Mouse (Mus musculus): Measurements from ENCODE around the gene Flt3l. TPM values are rescaled to one million over a fixed set of nuclear protein-coding genes. Genes with fewer than 3 reads are reported as not detected.
A peak's percentile ranks its signal among the peaks of the same experiment; 100 is the strongest.
"Not testable (repeated sequence)": the region's sequence is repeated elsewhere in the genome, so short reads cannot be mapped to it uniquely, and the experiment has no call there.

Flt3l gene
- polyA plus RNA-seq, 1 experiment: 6.2 TPM

DNA sequence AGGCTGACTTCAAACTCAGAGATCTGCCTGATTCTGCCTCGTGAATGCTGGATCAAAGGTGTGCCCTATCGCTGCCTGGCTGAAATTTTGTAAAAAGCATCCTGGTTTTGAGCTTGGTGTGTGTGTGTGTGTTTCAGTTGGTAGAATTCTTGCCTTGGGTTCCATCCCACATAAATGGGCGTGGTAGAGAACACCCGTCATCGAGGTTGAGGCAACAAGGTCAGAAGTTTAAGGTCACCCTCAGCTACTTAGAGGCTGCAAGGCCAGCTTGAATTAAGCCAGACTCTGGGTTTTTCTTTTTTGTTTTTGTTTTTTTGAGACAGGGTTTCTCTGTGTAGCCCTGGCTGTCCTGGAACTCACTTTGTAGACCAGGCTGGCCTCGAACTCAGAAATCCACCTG is 17.9 kb downstream of the Flt3l start:
- no peak for TF ChIP-seq CTCF (IDR thresholded peaks at IDR 0.05; ENCODE audit: borderline replicate concordance, extremely low read depth, insufficient read depth, insufficient read length)
- no peak for TF ChIP-seq POLR2A (IDR thresholded peaks at IDR 0.05; ENCODE audit: borderline replicate concordance, extremely low read depth, insufficient read depth, insufficient read length, poor library complexity, severe bottlenecking)

DNA sequence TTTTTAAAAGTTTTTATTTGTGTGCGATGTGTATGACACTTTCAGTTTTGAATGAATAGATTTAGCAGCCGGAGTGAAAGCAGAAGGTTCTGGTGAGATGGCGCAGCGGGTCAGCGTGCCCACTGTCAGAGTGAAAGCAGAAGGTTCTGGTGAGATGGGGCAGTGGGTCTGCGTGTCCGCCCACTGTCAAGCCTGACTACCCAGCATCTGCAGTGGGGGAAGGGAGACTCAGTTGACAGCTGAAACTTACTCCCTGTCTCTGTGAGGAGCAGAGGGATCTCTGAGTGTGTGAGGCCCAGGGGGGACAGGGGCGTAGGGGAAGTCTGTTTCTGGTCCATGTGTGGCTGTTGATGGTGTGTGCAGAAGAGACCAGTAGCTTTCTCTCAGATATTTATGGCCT is 18.7 kb downstream of the Flt3l start:
- no peak for TF ChIP-seq CTCF (IDR thresholded peaks at IDR 0.05; ENCODE audit: borderline replicate concordance, extremely low read depth, insufficient read depth, insufficient read length)
- DNase-seq (ENCODE audit: low read depth): no peak

More for the DNA sequence above, 17.9 kb downstream of the Flt3l start:
- no peak for DNase-seq (ENCODE audit: low read depth)

DNA sequence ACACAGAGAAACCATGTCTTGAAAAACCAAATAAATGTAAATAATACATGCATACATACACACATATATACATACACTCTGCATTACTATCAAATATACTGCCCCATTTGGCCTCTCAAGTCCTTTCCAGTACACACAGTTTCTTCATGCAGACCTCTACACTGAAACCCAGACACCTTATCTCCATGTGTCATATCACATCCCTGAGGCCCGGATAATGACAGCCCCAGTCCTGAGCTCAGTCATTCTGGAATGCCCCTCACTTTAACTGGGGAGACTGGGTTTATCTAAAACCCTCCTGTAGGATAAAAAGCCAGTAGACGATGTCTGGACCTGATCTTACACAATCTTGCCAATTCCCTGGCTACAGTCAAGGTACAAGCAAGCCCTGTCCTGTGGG is 22.8 kb downstream of the Flt3l start:
- no peak for DNase-seq (ENCODE audit: low read depth)
- TF ChIP-seq CTCF (IDR thresholded peaks at IDR 0.05; ENCODE audit: borderline replicate concordance, extremely low read depth, insufficient read depth, insufficient read length) (no peak), POLR2A (IDR thresholded peaks at IDR 0.05; ENCODE audit: borderline replicate concordance, extremely low read depth, insufficient read depth, insufficient read length, poor library complexity, severe bottlenecking) (no peak)

DNA sequence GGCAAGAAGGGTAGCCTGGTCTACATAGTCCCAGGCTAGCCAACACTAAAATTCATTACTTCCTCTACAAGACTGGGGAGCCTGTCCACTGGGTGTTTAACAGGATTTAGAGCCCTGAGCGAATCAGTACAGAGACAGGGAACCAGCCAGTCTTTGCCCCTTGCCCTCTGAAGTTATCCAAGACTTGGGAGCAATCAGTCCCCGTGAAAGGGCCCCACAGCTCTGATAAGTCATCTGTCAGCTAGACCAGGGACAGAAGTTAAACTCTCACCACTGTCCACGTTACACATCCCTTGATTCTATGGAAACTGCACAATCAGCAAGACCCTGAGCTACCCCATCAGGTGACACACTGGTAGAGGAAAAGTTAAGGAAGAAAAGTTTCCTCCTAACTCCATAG is 23.7 kb downstream of the Flt3l start:
- no peak for TF ChIP-seq POLR2A (IDR thresholded peaks at IDR 0.05; ENCODE audit: borderline replicate concordance, extremely low read depth, insufficient read depth, insufficient read length, poor library complexity, severe bottlenecking)
- TF ChIP-seq CTCF (IDR thresholded peaks at IDR 0.05; ENCODE audit: borderline replicate concordance, extremely low read depth, insufficient read depth, insufficient read length): no peak
- DNase-seq (ENCODE audit: low read depth): no peak

DNA sequence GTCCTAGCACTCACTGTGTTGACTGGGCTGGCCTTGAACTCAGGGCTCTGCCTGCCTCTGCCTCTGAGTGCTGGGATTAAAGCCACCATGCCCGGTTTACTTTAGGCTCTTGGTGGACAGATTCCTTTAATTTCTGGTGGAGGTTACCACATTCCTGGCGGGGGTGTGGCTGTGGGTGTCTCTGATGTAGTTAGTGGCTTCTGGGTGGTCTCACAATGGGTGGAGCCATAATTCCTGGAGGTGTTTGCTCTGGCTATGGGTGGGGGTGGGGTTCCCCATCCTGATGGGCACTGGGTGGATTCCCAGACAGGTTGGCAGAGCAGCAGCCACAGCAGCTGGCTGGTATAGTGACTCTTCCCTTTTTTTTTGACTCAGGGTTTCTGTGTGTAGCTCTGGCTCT is 24.3 kb downstream of the Flt3l start:
- DNase-seq (ENCODE audit: low read depth): no peak
- TF ChIP-seq CTCF (IDR thresholded peaks at IDR 0.05; ENCODE audit: borderline replicate concordance, extremely low read depth, insufficient read depth, insufficient read length) (no peak), POLR2A (IDR thresholded peaks at IDR 0.05; ENCODE audit: borderline replicate concordance, extremely low read depth, insufficient read depth, insufficient read length, poor library complexity, severe bottlenecking) (no peak)

DNA sequence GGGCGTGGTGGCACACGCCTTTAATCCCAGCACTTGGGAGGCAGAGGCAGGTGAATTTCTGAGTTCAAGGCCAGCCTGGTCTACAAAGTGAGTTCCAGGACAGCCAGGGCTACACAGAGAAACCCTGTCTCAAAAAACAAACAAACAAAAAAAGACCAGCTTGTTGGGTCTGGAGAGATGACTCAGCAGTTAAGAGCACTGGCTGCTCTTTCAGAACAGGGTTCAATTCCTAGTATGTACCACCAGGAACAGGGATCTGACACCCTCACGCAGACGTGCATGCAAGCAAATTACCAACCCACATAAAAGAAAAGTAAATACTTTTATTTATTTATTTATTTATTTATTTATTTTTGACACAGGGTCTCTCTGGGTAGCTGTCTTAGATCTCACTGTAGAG is 26.1 kb downstream of the Flt3l start:
- DNase-seq (ENCODE audit: low read depth): not testable (repeated sequence)

DNA sequence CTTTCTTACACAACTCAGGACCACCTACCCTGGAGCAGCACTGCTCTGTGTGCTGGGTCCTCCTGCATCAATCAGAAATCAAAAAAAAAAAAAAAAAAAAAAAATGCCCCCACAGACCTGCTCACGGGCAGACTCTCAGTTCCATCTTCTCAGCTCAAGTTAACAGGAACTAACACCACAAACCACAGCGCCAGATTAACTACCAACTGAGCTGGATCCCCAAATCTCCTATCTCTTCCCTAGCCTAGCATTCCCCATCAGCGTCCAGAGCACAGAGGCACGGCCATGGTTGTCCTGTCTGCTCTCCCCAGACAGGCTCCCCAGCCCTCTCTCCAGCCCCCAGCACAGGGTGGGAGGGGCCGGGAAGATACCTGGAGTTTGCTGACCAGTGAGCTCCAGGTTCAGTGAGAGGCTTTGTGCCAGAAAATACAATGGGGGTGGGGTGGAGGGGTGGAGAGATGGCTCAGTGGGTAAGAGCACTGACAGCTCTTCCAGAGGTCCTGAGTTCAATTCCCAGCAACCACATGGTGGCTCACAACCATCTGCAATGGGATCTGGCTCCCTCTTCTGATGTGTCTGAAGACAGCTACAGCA is 29.1 kb downstream of the Flt3l start:
- no peak for DNase-seq (ENCODE audit: low read depth)
- TF ChIP-seq CTCF (IDR thresholded peaks at IDR 0.05; ENCODE audit: borderline replicate concordance, extremely low read depth, insufficient read depth, insufficient read length): no peak

DNA sequence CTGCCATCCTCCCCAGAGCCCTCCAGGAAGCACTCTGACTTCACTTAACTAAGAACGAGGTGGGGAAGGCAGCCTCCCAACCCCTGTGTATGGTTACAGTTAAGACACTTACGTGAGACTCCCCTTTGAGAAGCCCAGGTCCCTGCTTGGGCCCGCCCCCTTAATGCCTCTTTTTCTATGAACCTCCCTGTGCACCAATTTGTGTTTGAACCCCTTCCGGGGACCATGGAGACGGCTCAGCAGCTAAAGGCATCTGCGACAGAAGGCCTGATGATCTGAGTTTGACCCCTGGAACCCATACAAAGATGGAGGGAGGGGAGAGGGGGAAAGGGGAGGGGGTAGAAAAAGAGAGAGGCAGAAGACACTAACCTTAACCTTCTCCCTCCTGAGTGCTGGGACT is 29.8 kb downstream of the Flt3l start:
- no peak for DNase-seq (ENCODE audit: low read depth)
- TF ChIP-seq CTCF (IDR thresholded peaks at IDR 0.05; ENCODE audit: borderline replicate concordance, extremely low read depth, insufficient read depth, insufficient read length) (no peak), POLR2A (IDR thresholded peaks at IDR 0.05; ENCODE audit: borderline replicate concordance, extremely low read depth, insufficient read depth, insufficient read length, poor library complexity, severe bottlenecking) (no peak)

DNA sequence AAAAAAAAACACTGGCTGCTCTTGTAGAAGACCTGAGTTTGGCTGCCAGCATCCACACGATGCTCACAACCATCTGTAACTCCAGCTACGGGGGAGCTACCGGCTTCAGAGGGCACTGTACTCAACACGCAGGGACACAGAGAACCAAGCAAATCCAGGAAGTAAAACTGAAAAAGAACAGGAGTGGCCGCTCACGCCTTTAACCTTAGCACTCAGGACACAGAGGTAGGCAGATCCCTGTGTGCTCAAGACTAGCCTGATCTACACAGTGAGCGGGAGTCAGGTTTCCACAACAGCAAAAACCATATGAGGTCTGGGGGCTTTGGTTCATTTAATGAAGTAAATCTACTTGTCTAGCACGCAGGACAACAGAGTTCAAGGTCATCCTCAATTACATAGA is 30.7 kb downstream of the Flt3l start:
- DNase-seq (ENCODE audit: low read depth): no peak
- TF ChIP-seq POLR2A (IDR thresholded peaks at IDR 0.05; ENCODE audit: borderline replicate concordance, extremely low read depth, insufficient read depth, insufficient read length, poor library complexity, severe bottlenecking): no peak
- TF ChIP-seq CTCF (IDR thresholded peaks at IDR 0.05; ENCODE audit: borderline replicate concordance, extremely low read depth, insufficient read depth, insufficient read length): no peak

DNA sequence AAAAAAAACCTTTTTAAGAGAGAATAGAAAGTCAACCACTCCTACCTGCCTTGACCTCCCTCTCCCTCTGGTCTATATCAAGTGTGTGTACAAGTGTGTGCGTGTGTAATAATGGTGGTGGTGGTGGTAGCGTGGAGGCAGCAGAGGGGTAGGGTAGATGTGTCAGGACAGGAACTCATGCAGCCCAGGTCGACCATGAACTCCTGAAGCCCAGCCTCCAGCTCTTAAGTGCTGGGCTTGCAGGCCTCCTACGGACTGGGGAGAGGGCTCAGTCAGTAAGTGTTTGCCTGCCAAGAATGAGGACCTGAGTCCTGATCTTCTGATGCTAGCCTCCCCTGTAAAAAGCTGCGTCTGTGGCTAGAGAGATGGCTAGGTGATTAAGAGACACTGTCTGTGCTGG is 31.3 kb downstream of the Flt3l start:
- TF ChIP-seq CTCF (IDR thresholded peaks at IDR 0.05; ENCODE audit: borderline replicate concordance, extremely low read depth, insufficient read depth, insufficient read length) (no peak), POLR2A (IDR thresholded peaks at IDR 0.05; ENCODE audit: borderline replicate concordance, extremely low read depth, insufficient read depth, insufficient read length, poor library complexity, severe bottlenecking) (no peak)
- no peak for DNase-seq (ENCODE audit: low read depth)

DNA sequence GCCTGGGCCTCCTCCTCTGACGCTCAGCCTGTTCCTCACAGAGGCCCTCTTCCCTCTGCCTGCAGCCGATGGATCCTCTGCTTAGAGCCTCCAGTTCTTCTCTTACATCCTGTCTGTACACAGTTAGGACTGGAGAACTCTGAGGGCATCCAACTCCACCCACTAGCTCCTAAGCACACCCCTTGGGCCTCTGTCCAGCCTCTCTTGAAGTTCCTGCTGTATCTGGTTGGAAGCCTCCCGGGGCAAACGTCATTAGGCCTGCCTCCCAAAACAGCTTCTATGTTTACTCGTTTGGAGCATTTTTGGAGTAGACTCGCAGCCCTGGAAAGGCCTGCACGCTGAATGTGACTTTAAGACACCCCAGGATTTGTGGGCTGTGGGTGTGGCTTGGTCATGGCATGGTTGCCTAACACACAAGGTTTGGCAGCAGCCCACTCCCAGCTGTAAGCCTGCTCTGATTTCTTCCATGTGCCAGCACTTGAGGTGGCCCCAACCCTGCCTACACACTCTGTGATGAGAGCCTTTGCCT is 32.5 kb downstream of the Flt3l start, which contains the start of gene Fcgrt:
Gene Fcgrt, minus strand, starts transcription at position 200 of the 529 bp plus-strand sequence.
- TF ChIP-seq POLR2A (IDR thresholded peaks at IDR 0.05; ENCODE audit: borderline replicate concordance, extremely low read depth, insufficient read depth, insufficient read length, poor library complexity, severe bottlenecking) (no peak), CTCF (IDR thresholded peaks at IDR 0.05; ENCODE audit: borderline replicate concordance, extremely low read depth, insufficient read depth, insufficient read length) (no peak)
- peak; percentile 67 for DNase-seq (ENCODE audit: low read depth)

DNA sequence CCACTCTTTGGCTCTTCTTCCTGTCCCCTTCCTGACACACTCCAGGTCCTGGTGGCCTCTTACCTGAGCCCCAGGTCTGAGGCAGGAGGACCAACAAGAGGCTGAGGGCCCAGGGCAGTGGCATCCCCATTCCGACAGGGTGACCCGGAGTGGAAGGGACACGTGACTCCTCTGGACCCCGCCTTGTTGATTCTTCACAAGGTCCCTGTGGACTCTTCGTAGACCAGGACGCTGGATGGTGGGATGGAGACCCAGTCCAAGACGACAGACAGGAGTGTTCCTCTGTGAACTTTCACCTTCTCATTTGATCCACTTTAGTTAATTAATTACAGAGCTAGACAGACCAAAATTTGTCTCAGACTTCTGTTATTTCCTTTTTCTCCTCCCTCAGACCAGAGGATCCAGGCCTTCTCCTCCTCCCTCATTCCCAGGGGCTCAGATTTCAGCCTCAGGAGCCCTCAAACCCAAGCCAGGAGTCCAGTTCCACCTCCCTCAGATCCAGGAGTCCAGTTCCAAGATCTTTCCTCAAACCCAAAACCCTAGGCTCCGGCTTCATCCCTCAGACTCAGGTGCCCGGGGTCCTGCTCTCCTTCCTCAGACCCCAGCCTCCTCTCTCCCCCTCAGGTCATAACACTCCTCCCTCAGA is 33.2 kb downstream of the Flt3l start:
- DNase-seq (ENCODE audit: low read depth): no peak
- TF ChIP-seq CTCF (IDR thresholded peaks at IDR 0.05; ENCODE audit: borderline replicate concordance, extremely low read depth, insufficient read depth, insufficient read length) (no peak), POLR2A (IDR thresholded peaks at IDR 0.05; ENCODE audit: borderline replicate concordance, extremely low read depth, insufficient read depth, insufficient read length, poor library complexity, severe bottlenecking) (no peak)

All from brain, embryonic 14.5 days (tissue).